Mouse (Mus musculus): ENCODE measurements around the gene D330045A20Rik. TPM values are rescaled to one million over a fixed set of nuclear protein-coding genes. Genes with fewer than 3 reads are reported as not detected.
"Not testable (repeated sequence)": the region's sequence is repeated elsewhere in the genome, so short reads cannot be mapped to it uniquely, and the experiment has no call there.

D330045A20Rik gene
- polyA plus RNA-seq, 1 experiment from 2014 or later = 3.8 TPM

- H3K4me2 ChIP-seq = no peak overlapping the region
- 77% methylated on average over 5 of the region's 5 CpGs for WGBS
- no peak for ATAC-seq (ENCODE audit: low FRiP score)
Observed at GRCm38 (mm10) chrX:139562255-139562924, 82.2 kb downstream of the D330045A20Rik start.

GRCm38 (mm10) chrX:139562925-139563461 lies 82.8 kb downstream of the D330045A20Rik start, which contains the start of gene Rnf128:
Gene Rnf128 (plus strand): TSS chrX:139563316.
- H3K4me1 ChIP-seq (ENCODE audit: control insufficient read depth, insufficient read depth, low read length) = no peaks in the 10 kb centered on the region
- no peaks in the 10 kb centered on the region for H3K9me3 ChIP-seq (ENCODE audit: control insufficient read depth, low read length)
- 78% methylated on average over 8 of the region's 8 CpGs for WGBS
- ATAC-seq (ENCODE audit: low FRiP score) (no peak), DNase-seq (ENCODE audit: low spot score, missing footprints) (no peak)
- H3K36me3 ChIP-seq (ENCODE audit: control insufficient read depth, insufficient read depth, low read length) = no peaks in the 10 kb centered on the region
- no peak within 1 kb of the TSS for H3K9ac ChIP-seq (ENCODE audit: low read length)
- no peak within 1 kb of the TSS for H3K4me3 ChIP-seq (ENCODE audit: low read depth, low read length)
- no peak within 1 kb of the TSS for H3K27ac ChIP-seq (ENCODE audit: low read depth, low read length)
- H3K4me2 ChIP-seq = no peak within 1 kb of the TSS
- no peaks in the 10 kb centered on the region; the same call in 1 of the 2 replicates for H3K27me3 ChIP-seq (ENCODE audit: control insufficient read depth, insufficient read depth, low read length)

More at GRCm38 (mm10) chrX:139562255-139562924, 82.2 kb downstream of the D330045A20Rik start:
- Histone ChIP-seq H3K9me3 (ENCODE audit: control insufficient read depth, low read length) (no peaks in the 10 kb centered on the region), H3K27ac (ENCODE audit: low read depth, low read length) (no peak overlapping the region), H3K36me3 (ENCODE audit: control insufficient read depth, insufficient read depth, low read length) (no peaks in the 10 kb centered on the region), H3K9ac (ENCODE audit: low read length) (no peak overlapping the region), H3K27me3 (ENCODE audit: control insufficient read depth, insufficient read depth, low read length) (no peaks in the 10 kb centered on the region; the same call in 1 of the 2 replicates), H3K4me3 (ENCODE audit: low read depth, low read length) (no peak overlapping the region), H3K4me1 (ENCODE audit: control insufficient read depth, insufficient read depth, low read length) (no peaks in the 10 kb centered on the region)
- no peak for DNase-seq (ENCODE audit: low spot score, missing footprints)

- Histone ChIP-seq H3K9me3 (ENCODE audit: control insufficient read depth, low read length) (no peaks in the 10 kb centered on the region), H3K4me3 (ENCODE audit: low read depth, low read length) (no peak overlapping the region), H3K4me2 (no peak overlapping the region), H3K9ac (ENCODE audit: low read length) (no peak overlapping the region), H3K36me3 (ENCODE audit: control insufficient read depth, insufficient read depth, low read length) (no peaks in the 10 kb centered on the region), H3K27ac (ENCODE audit: low read depth, low read length) (no peak overlapping the region), H3K27me3 (ENCODE audit: control insufficient read depth, insufficient read depth, low read length) (no peaks in the 10 kb centered on the region), H3K4me1 (ENCODE audit: control insufficient read depth, insufficient read depth, low read length) (no peaks in the 10 kb centered on the region)
- 95% methylated on average over 3 of the region's 3 CpGs for WGBS
- DNase-seq (ENCODE audit: low spot score, missing footprints) (no peak), ATAC-seq (ENCODE audit: low FRiP score) (no peak)
Observed at GRCm38 (mm10) chrX:139570054-139570453, 89.9 kb downstream of the D330045A20Rik start.

GRCm38 (mm10) chrX:139578649-139579278 lies 98.6 kb downstream of the D330045A20Rik start:
- no peaks in the 10 kb centered on the region for H3K27me3 ChIP-seq (ENCODE audit: control insufficient read depth, insufficient read depth, low read length)
- H3K9me3 ChIP-seq (ENCODE audit: control insufficient read depth, low read length) = no peaks in the 10 kb centered on the region
- H3K4me2 ChIP-seq = no peak overlapping the region
- H3K4me1 ChIP-seq (ENCODE audit: control insufficient read depth, insufficient read depth, low read length) = no peaks in the 10 kb centered on the region
- WGBS = 80% methylated on average over 6 of the region's 6 CpGs
- H3K36me3 ChIP-seq (ENCODE audit: control insufficient read depth, insufficient read depth, low read length) = no peaks in the 10 kb centered on the region
- H3K9ac ChIP-seq (ENCODE audit: low read length) = no peak overlapping the region
- ATAC-seq (ENCODE audit: low FRiP score) (no peak), DNase-seq (ENCODE audit: low spot score, missing footprints) (no peak)
- no peak overlapping the region for H3K4me3 ChIP-seq (ENCODE audit: low read depth, low read length)
- H3K27ac ChIP-seq (ENCODE audit: low read depth, low read length) = no peak overlapping the region

- DNase-seq (ENCODE audit: low spot score, missing footprints) = no peak
- Histone ChIP-seq H3K9me3 (ENCODE audit: control insufficient read depth, low read length) (no peaks in the 10 kb centered on the region), H3K36me3 (ENCODE audit: control insufficient read depth, insufficient read depth, low read length) (no peaks in the 10 kb centered on the region), H3K27ac (ENCODE audit: low read depth, low read length) (no peak overlapping the region), H3K4me2 (no peak overlapping the region), H3K4me1 (ENCODE audit: control insufficient read depth, insufficient read depth, low read length) (no peaks in the 10 kb centered on the region), H3K27me3 (ENCODE audit: control insufficient read depth, insufficient read depth, low read length) (no peaks in the 10 kb centered on the region), H3K4me3 (ENCODE audit: low read depth, low read length) (no peak overlapping the region), H3K9ac (ENCODE audit: low read length) (no peak overlapping the region)
- 60% methylated on average over 4 of the region's 4 CpGs for WGBS
- ATAC-seq (ENCODE audit: low FRiP score) = no peak
Observed at GRCm38 (mm10) chrX:139583616-139584015, 103.4 kb downstream of the D330045A20Rik start.

- H3K4me1 ChIP-seq (ENCODE audit: control insufficient read depth, insufficient read depth, low read length); H3K4me3 ChIP-seq (ENCODE audit: low read depth, low read length); H3K9me3 ChIP-seq (ENCODE audit: control insufficient read depth, low read length); H3K27me3 ChIP-seq (ENCODE audit: control insufficient read depth, insufficient read depth, low read length); H3K4me2 ChIP-seq; ATAC-seq (ENCODE audit: low FRiP score); H3K36me3 ChIP-seq (ENCODE audit: control insufficient read depth, insufficient read depth, low read length); H3K27ac ChIP-seq (ENCODE audit: low read depth, low read length); H3K9ac ChIP-seq (ENCODE audit: low read length); DNase-seq (ENCODE audit: low spot score, missing footprints): not testable (repeated sequence)
- WGBS = 75% methylated on average over 2 of the region's 2 CpGs
Observed at GRCm38 (mm10) chrX:139586676-139587075, 106.5 kb downstream of the D330045A20Rik start.

- WGBS = 85% methylated on average over 6 of the region's 6 CpGs
- no peak for ATAC-seq (ENCODE audit: low FRiP score)
- DNase-seq (ENCODE audit: low spot score, missing footprints) = no peak
- Histone ChIP-seq H3K4me1 (ENCODE audit: control insufficient read depth, insufficient read depth, low read length) (no peaks in the 10 kb centered on the region), H3K9ac (ENCODE audit: low read length) (no peak overlapping the region), H3K4me3 (ENCODE audit: low read depth, low read length) (no peak overlapping the region), H3K27me3 (ENCODE audit: control insufficient read depth, insufficient read depth, low read length) (peaks cover 2% of the 10 kb centered on the region; the same call in 1 of the 2 replicates), H3K27ac (ENCODE audit: low read depth, low read length) (no peak overlapping the region), H3K36me3 (ENCODE audit: control insufficient read depth, insufficient read depth, low read length) (no peaks in the 10 kb centered on the region), H3K9me3 (ENCODE audit: control insufficient read depth, low read length) (no peaks in the 10 kb centered on the region), H3K4me2 (no peak overlapping the region)
Observed at GRCm38 (mm10) chrX:139596404-139596803, 116.2 kb downstream of the D330045A20Rik start.
